Comparison of ENCODE assay signal across 18 mouse cellular contexts in genomic region chr2:122656767-122657166, GRCm38 (mm10). TPM values are rescaled to one million over a fixed set of nuclear protein-coding genes. Genes with fewer than 3 reads are reported as not detected.
"Had no signal": no experiment of that assay in that cellular context is flagged by ENCODE, and none has a peak within 500 bp of the region (broad histone marks: within the 10 kb centered on the region; RNA-seq: fewer than 3 reads in every experiment).

No protein-coding gene starts in this region.

- H3K36me3 ChIP-seq: liver, embryonic 15.5 days; lung, embryonic 15.5 days; midbrain, embryonic 13.5 days; midbrain, embryonic 15.5 days; neural tube, embryonic 12.5 days had no signal

- H3K27ac ChIP-seq: liver, embryonic 15.5 days; lung, embryonic 15.5 days; macrophage; midbrain, embryonic 13.5 days; midbrain, embryonic 15.5 days; neural tube, embryonic 12.5 days had no signal

- DNase-seq: liver, postnatal 0 days; lung, adult 2 months; lung, postnatal 14 days; lung, postnatal 36 days; spleen, adult 18-20 months; thymus, adult 2 months; thymus, postnatal 25 days; thymus, postnatal 4 days had no signal

- H3K4me1 ChIP-seq: liver, embryonic 15.5 days; lung, embryonic 15.5 days; midbrain, embryonic 13.5 days; midbrain, embryonic 15.5 days; neural tube, embryonic 12.5 days had no signal

- H3K27me3 ChIP-seq: liver, embryonic 15.5 days; lung, embryonic 15.5 days; midbrain, embryonic 13.5 days; midbrain, embryonic 15.5 days; neural tube, embryonic 12.5 days had no signal

- H3K4me2 ChIP-seq: liver, embryonic 15.5 days; lung, embryonic 15.5 days; midbrain, embryonic 11.5 days; midbrain, embryonic 13.5 days; midbrain, embryonic 15.5 days; neural tube, embryonic 12.5 days had no signal

- H3K4me3 ChIP-seq: liver, embryonic 15.5 days; lung, embryonic 15.5 days; megakaryocyte, embryonic 14.5 days; midbrain, embryonic 13.5 days; midbrain, embryonic 15.5 days; neural tube, embryonic 12.5 days had no signal

- H3K9ac ChIP-seq: liver, embryonic 15.5 days; liver, postnatal 0 days; lung, embryonic 15.5 days; midbrain, embryonic 13.5 days; midbrain, embryonic 15.5 days; neural tube, embryonic 12.5 days had no signal

- ATAC-seq: liver, postnatal 0 days; midbrain, embryonic 13.5 days; midbrain, embryonic 15.5 days had no signal

- H3K9me3 ChIP-seq: liver, embryonic 15.5 days; lung, embryonic 15.5 days; midbrain, embryonic 13.5 days; midbrain, embryonic 15.5 days; neural tube, embryonic 12.5 days had no signal

RNA-seq across cellular contexts. Expression of gene AA467197, which starts 20.0 kb away (rescaled TPM):
- total RNA-seq: midbrain, postnatal 0 days; monocyte, adult 5-6 weeks had no signal
- polyA plus RNA-seq: midbrain, embryonic 13.5 days had no signal
